ENCODE assay signal across 25 mouse cellular contexts in genomic region chr15:27871260-27871659, GRCm38 (mm10).
DNase-seq lines count a peak whose midpoint lies in the region; ATAC-seq and TF ChIP-seq lines count a peak whose summit lies in the region.
"Had no signal": no experiment of that assay in that cellular context is flagged by ENCODE, and none has a peak within 500 bp of the region (broad histone marks: within the 10 kb centered on the region; RNA-seq: fewer than 3 reads in every experiment).

No protein-coding gene starts in this region.

- no peak for TF ChIP-seq RAD21 in MEL (IDR thresholded peaks at IDR 0.05; ENCODE audit: low read depth, low read length)

- H3K4me3 ChIP-seq in heart, embryonic 15.5 days: no peak overlapping the region
- H3K4me3 ChIP-seq in MEL (ENCODE audit: control insufficient read depth in 1 of 2, insufficient read depth in 1 of 2, low read depth in 2 of 2, low read length in 2 of 2): peak overlapping the region; percentile 52
- peak overlapping the region; percentile 28 for H3K4me3 ChIP-seq in liver, embryonic 16.5 days (ENCODE audit: low read depth, low read length)
- H3K4me3 ChIP-seq: forebrain, embryonic 15.5 days; hindbrain, embryonic 10.5 days; limb, embryonic 13.5 days; stomach, embryonic 15.5 days had no signal

- peak overlapping the region; percentile 67 for H3K27ac ChIP-seq in heart, embryonic 15.5 days
- H3K27ac ChIP-seq in MEL (ENCODE audit: control insufficient read depth, low read depth, low read length): peak overlapping the region; percentile 86
- H3K27ac ChIP-seq in liver, embryonic 16.5 days (ENCODE audit: low read length): peak overlapping the region; percentile 56; the same call in 1 of the 2 replicates
- H3K27ac ChIP-seq: forebrain, embryonic 15.5 days; hindbrain, embryonic 10.5 days; limb, embryonic 13.5 days; stomach, embryonic 15.5 days had no signal

- DNase-seq in heart, adult 18-20 months: no peak
- no peak for DNase-seq in MEL (ENCODE audit: low read depth, low spot score)
- no peak for DNase-seq in lung, postnatal 25 days (ENCODE audit: low spot score)
- no peak for DNase-seq in frontal cortex, adult 2 months (ENCODE audit: extremely low spot score in 1 of 2, low spot score in 1 of 2)
- DNase-seq: adrenal gland, postnatal 10 days; cerebellum, adult 2 months; cerebellum, postnatal 36 days; gastrocnemius, postnatal 14 days; kidney, postnatal 25 days; lung, embryonic 14.5 days; lung, postnatal 36 days; right cerebral cortex, adult 18-20 months; right cerebral cortex, postnatal 4 days; thymus, adult 2 months; thymus, postnatal 4 days had no signal

- no peaks in the 10 kb centered on the region for H3K27me3 ChIP-seq in heart, embryonic 15.5 days
- H3K27me3 ChIP-seq in MEL (ENCODE audit: control insufficient read depth in 1 of 2, insufficient read depth in 2 of 2, low read length in 2 of 2): no peaks in the 10 kb centered on the region
- no peaks in the 10 kb centered on the region for H3K27me3 ChIP-seq in liver, embryonic 16.5 days (ENCODE audit: control insufficient read depth, insufficient read depth, low read depth, low read length)
- H3K27me3 ChIP-seq: forebrain, embryonic 15.5 days; limb, embryonic 13.5 days; stomach, embryonic 15.5 days had no signal

- WGBS in heart, embryonic 15.5 days: 81% methylated on average over 13 of the region's 13 CpGs
- 23% methylated on average over 13 of the region's 13 CpGs for WGBS in liver, embryonic 16.5 days (ENCODE audit: insufficient replicate concordance)

- H3K9ac ChIP-seq in heart, embryonic 15.5 days: no peak overlapping the region
- H3K9ac ChIP-seq in MEL (ENCODE audit: control insufficient read depth, low read depth, low read length, poor library complexity, severe bottlenecking): peak overlapping the region; percentile 52
- no peak overlapping the region for H3K9ac ChIP-seq in liver, embryonic 16.5 days (ENCODE audit: low read depth, low read length)
- H3K9ac ChIP-seq: forebrain, embryonic 15.5 days; limb, embryonic 13.5 days; lung, embryonic 14.5 days; stomach, embryonic 15.5 days had no signal

- H3K36me3 ChIP-seq in heart, embryonic 15.5 days: peaks cover 10% of the 10 kb centered on the region
- peaks cover 0 to 16% of the 10 kb centered on the region in 2 experiments; a peak in 2 of 4 replicates for H3K36me3 ChIP-seq in MEL (ENCODE audit: control insufficient read depth in 1 of 2, insufficient read depth in 2 of 2, low read length in 2 of 2)
- no peaks in the 10 kb centered on the region for H3K36me3 ChIP-seq in liver, embryonic 16.5 days (ENCODE audit: control insufficient read depth, insufficient read depth)
- H3K36me3 ChIP-seq: stomach, embryonic 15.5 days had no signal

- 0 out of 4 replicates have a peak, but pooled peaks of 1 of the 2 experiments have one; percentile 9 for TF ChIP-seq EP300 in MEL (IDR thresholded peaks at IDR 0.05; ENCODE audit: low read depth in 1 of 2, low read length in 2 of 2)

- H3K4me1 ChIP-seq in heart, embryonic 15.5 days (replicated peaks): peaks cover 22% of the 10 kb centered on the region
- H3K4me1 ChIP-seq in MEL (ENCODE audit: control insufficient read depth in 1 of 2, insufficient read depth in 2 of 2, low read length in 2 of 2): peaks cover 4 to 28% of the 10 kb centered on the region in 2 experiments
- H3K4me1 ChIP-seq in liver, embryonic 16.5 days (ENCODE audit: control insufficient read depth, low read depth, low read length): peaks cover 10% of the 10 kb centered on the region; the same call in 1 of the 2 replicates
- H3K4me1 ChIP-seq: forebrain, embryonic 15.5 days; hindbrain, embryonic 10.5 days; stomach, embryonic 15.5 days had no signal

- no peak for ATAC-seq in heart, embryonic 15.5 days (replicated peaks; ENCODE audit: insufficient number of reproducible peaks, insufficient read depth, low FRiP score, low read depth)
- ATAC-seq in erythroblast, adult 5-6 weeks (replicated peaks; ENCODE audit: low FRiP score, poor library complexity, severe bottlenecking): peak; percentile 45; the same call in 1 of the 2 replicates
- ATAC-seq in liver, embryonic 16.5 days (ENCODE audit: low read depth): peak; percentile 31; the same call in 1 of the 2 replicates
- ATAC-seq: activated CD4-positive, CD25-positive, alpha-beta regulatory T cell, adult 4 months; forebrain, embryonic 15.5 days; intestine, postnatal 0 days had no signal

- no peaks in the 10 kb centered on the region for H3K9me3 ChIP-seq in heart, embryonic 15.5 days (replicated peaks)
- no peaks in the 10 kb centered on the region for H3K9me3 ChIP-seq in MEL (replicated peaks; ENCODE audit: insufficient read depth, low read length)
- H3K9me3 ChIP-seq in liver, embryonic 16.5 days (replicated peaks; ENCODE audit: control insufficient read depth, low read length): no peaks in the 10 kb centered on the region
- H3K9me3 ChIP-seq: forebrain, embryonic 15.5 days; hindbrain, embryonic 10.5 days; limb, embryonic 13.5 days; stomach, embryonic 15.5 days had no signal

- TF ChIP-seq POLR2A in MEL (IDR thresholded peaks at IDR 0.05; ENCODE audit: control insufficient read depth in 1 of 2, insufficient read depth in 1 of 2, low read depth in 1 of 2, low read length in 2 of 2, poor library complexity in 1 of 2): no peak

- no peak overlapping the region for H3K4me2 ChIP-seq in heart, embryonic 15.5 days
- peak overlapping the region; percentile 41 for H3K4me2 ChIP-seq in liver, embryonic 16.5 days (ENCODE audit: low read depth, low read length)
- H3K4me2 ChIP-seq: forebrain, embryonic 15.5 days; limb, embryonic 13.5 days; lung, embryonic 14.5 days; midbrain, embryonic 11.5 days; stomach, embryonic 15.5 days had no signal

- no peak for TF ChIP-seq CTCF in MEL (IDR thresholded peaks at IDR 0.05 in 2 of 3, conservative IDR thresholded peaks at IDR 0.05 in 1 of 3; ENCODE audit: control insufficient read depth in 1 of 3, insufficient read depth in 1 of 3, low read depth in 2 of 3, low read length in 3 of 3, poor library complexity in 1 of 3, severe bottlenecking in 1 of 3)

- H3K79me2 ChIP-seq in MEL (ENCODE audit: control insufficient read depth, insufficient read depth, low read length, poor library complexity): no peaks in the 10 kb centered on the region

TF ChIP-seq in MEL, 35 proteins besides CTCF, POLR2A, EP300 and RAD21:
- 0 out of 2 replicates have a peak, but pooled peaks have one; percentile 24 for TF ChIP-seq MAX (IDR thresholded peaks at IDR 0.05; ENCODE audit: low read length)
- TF ChIP-seq MAZ (IDR thresholded peaks at IDR 0.05; ENCODE audit: low read depth, low read length): no peak
